In genomic region chr19:27148330-27148729, GRCm38 (mm10) we compare ENCODE assay signal across 18 mouse cellular contexts.
DNase-seq lines count a peak whose midpoint lies in the region; ATAC-seq and TF ChIP-seq lines count a peak whose summit lies in the region.
"Had no signal": no experiment of that assay in that cellular context is flagged by ENCODE, and none has a peak within 500 bp of the region (broad histone marks: within the 10 kb centered on the region; RNA-seq: fewer than 3 reads in every experiment).

No protein-coding gene starts in this region.

- no peak for ATAC-seq in kidney, postnatal 0 days (replicated peaks; ENCODE audit: low FRiP score, low read depth)

- WGBS in kidney, postnatal 0 days: 54% methylated on average over 5 of the region's 5 CpGs
- 65% methylated on average over 5 of the region's 5 CpGs for WGBS in kidney, adult 2 months
- 95% methylated on average over 5 of the region's 5 CpGs for WGBS in midbrain, embryonic 10.5 days

- H3K27ac ChIP-seq in gastrocnemius, adult 2 months: peak overlapping the region; percentile 81
- no peak overlapping the region for H3K27ac ChIP-seq in kidney, postnatal 0 days
- no peak overlapping the region for H3K27ac ChIP-seq in kidney, adult 2 months (ENCODE audit: insufficient read depth, low read depth, low read length)
- no peak overlapping the region for H3K27ac ChIP-seq in midbrain, embryonic 10.5 days (replicated peaks)
- H3K27ac ChIP-seq: forebrain, embryonic 12.5 days; hindbrain, embryonic 10.5 days; liver, embryonic 13.5 days; neural tube, embryonic 15.5 days had no signal

- no peak for TF ChIP-seq CTCF in gastrocnemius, adult 2 months (IDR thresholded peaks at IDR 0.05)
- no peak for TF ChIP-seq CTCF in kidney, postnatal 0 days (IDR thresholded peaks at IDR 0.05; ENCODE audit: low read depth)
- TF ChIP-seq CTCF in kidney, adult 2 months (conservative IDR thresholded peaks at IDR 0.05; ENCODE audit: insufficient read depth, insufficient read length, low read depth, low read length): no peak

- intact Hi-C loops in gastrocnemius, adult 2 months (cut with DNase I): no loop called here

- no peaks in the 10 kb centered on the region for H3K36me3 ChIP-seq in kidney, postnatal 0 days (ENCODE audit: insufficient read depth, low read length)
- H3K36me3 ChIP-seq in kidney, adult 2 months (ENCODE audit: control insufficient read depth, insufficient read depth, low read length): no peaks in the 10 kb centered on the region
- H3K36me3 ChIP-seq in midbrain, embryonic 10.5 days: no peaks in the 10 kb centered on the region
- H3K36me3 ChIP-seq: forebrain, embryonic 12.5 days; hindbrain, embryonic 10.5 days; liver, embryonic 13.5 days; neural tube, embryonic 15.5 days had no signal

- peak overlapping the region; percentile 26 for H3K4me3 ChIP-seq in gastrocnemius, adult 2 months
- no peak overlapping the region for H3K4me3 ChIP-seq in kidney, postnatal 0 days (replicated peaks; ENCODE audit: low read depth, low read length)
- H3K4me3 ChIP-seq in kidney, adult 2 months (ENCODE audit: insufficient read depth, low read depth, low read length): no peak overlapping the region
- H3K4me3 ChIP-seq in midbrain, embryonic 10.5 days: no peak overlapping the region
- H3K4me3 ChIP-seq: forebrain, embryonic 12.5 days; hindbrain, embryonic 10.5 days; liver, embryonic 13.5 days; myocyte; neural tube, embryonic 15.5 days had no signal

- H3K9me3 ChIP-seq in kidney, postnatal 0 days (replicated peaks; ENCODE audit: low read length): no peaks in the 10 kb centered on the region
- H3K9me3 ChIP-seq in midbrain, embryonic 10.5 days (replicated peaks): no peaks in the 10 kb centered on the region
- H3K9me3 ChIP-seq: forebrain, embryonic 12.5 days; hindbrain, embryonic 10.5 days; liver, embryonic 13.5 days; neural tube, embryonic 15.5 days had no signal

- no peak for DNase-seq in gastrocnemius, adult 2 months
- no peak for DNase-seq in gastrocnemius, postnatal 25 days
- DNase-seq in kidney, postnatal 0 days (ENCODE audit: low spot score): peak; percentile 18
- no peak for DNase-seq in kidney, adult 2 months
- DNase-seq in retina, postnatal 1 day: peak; percentile 47
- DNase-seq in retina, embryonic 14.5 days (ENCODE audit: low spot score): no peak
- DNase-seq in testis, postnatal 14 days (ENCODE audit: low spot score): peak; percentile 31
- DNase-seq in midbrain, embryonic 10.5 days (ENCODE audit: low spot score): no peak
- DNase-seq: adrenal gland, postnatal 14 days; cerebellum, adult 2 months; liver, embryonic 13.5 days; midbrain, embryonic 14.5 days; right cerebral cortex, adult 18-20 months; thymus, postnatal 25 days had no signal

- H3K9ac ChIP-seq in kidney, postnatal 0 days (ENCODE audit: low read depth, low read length): no peak overlapping the region
- H3K9ac ChIP-seq: forebrain, embryonic 12.5 days; liver, embryonic 13.5 days; neural tube, embryonic 15.5 days had no signal

- H3K27me3 ChIP-seq in kidney, postnatal 0 days (ENCODE audit: insufficient read depth, low read length): no peaks in the 10 kb centered on the region
- no peaks in the 10 kb centered on the region; the same call in 1 of the 2 replicates for H3K27me3 ChIP-seq in kidney, adult 2 months (replicated peaks; ENCODE audit: control insufficient read depth, insufficient read depth, low read length)
- H3K27me3 ChIP-seq in midbrain, embryonic 10.5 days (ENCODE audit: low read depth, poor library complexity, severe bottlenecking): peaks cover 8% of the 10 kb centered on the region; the same call in 1 of the 2 replicates
- H3K27me3 ChIP-seq: liver, embryonic 13.5 days; neural tube, embryonic 15.5 days had no signal

- no peak overlapping the region for H3K4me2 ChIP-seq in kidney, postnatal 0 days (ENCODE audit: low read length)
- H3K4me2 ChIP-seq: forebrain, embryonic 12.5 days; liver, embryonic 13.5 days; neural tube, embryonic 15.5 days had no signal

- H3K4me1 ChIP-seq in kidney, postnatal 0 days (replicated peaks; ENCODE audit: insufficient read depth, low read length): 0 out of 2 replicates have a peak, but pooled peaks cover 4% of the 10 kb centered on the region
- H3K4me1 ChIP-seq in kidney, adult 2 months (ENCODE audit: control insufficient read depth, insufficient read depth, low read length): no peaks in the 10 kb centered on the region
- peaks cover 16% of the 10 kb centered on the region for H3K4me1 ChIP-seq in midbrain, embryonic 10.5 days
- H3K4me1 ChIP-seq: liver, embryonic 13.5 days; neural tube, embryonic 15.5 days had no signal

- no peak for TF ChIP-seq POLR2A in kidney, adult 2 months (IDR thresholded peaks at IDR 0.05; ENCODE audit: low read depth, low read length)

Comparison
In these comparisons a context has a peak if more than half of its experiments do, and no peak if none do; other contexts are left out.
1. DNase-seq: peak in kidney, postnatal 0 days (single experiment), retina, postnatal 1 day (single experiment) and testis, postnatal 14 days (single experiment); none in gastrocnemius, adult 2 months (single experiment), gastrocnemius, postnatal 25 days (single experiment), kidney, adult 2 months (single experiment), retina, embryonic 14.5 days (single experiment) and midbrain, embryonic 10.5 days (single experiment).